Mouse (Mus musculus): ENCODE measurements around the gene Mmaa.

DNA sequence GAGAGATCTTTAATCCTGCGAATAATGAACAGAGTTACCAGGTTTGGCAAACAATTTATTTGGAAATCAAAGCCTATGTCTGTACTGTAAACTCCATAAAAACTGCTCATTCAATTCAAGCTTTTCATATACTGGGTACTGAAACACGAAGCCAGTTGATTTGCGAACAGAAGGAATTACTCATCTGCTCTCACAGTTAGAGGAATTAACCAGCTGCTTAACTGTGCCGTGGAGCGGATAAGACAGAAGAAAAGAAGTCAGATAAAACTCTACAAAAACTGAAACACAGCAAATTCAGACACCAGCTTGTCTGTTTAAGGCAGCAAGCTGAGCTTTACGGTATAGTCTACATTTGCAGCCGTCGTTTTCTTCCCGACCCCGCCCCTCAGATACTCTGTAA lies 43.9 kb upstream of the Mmaa start:
- TF ChIP-seq POLR2A (IDR thresholded peaks at IDR 0.05; ENCODE audit: borderline replicate concordance, control insufficient read depth, low read depth, low read length) (no peak), CTCF (IDR thresholded peaks at IDR 0.05; ENCODE audit: control insufficient read depth, insufficient read depth, low read length) (no peak)
